Mouse (Mus musculus): ENCODE measurements around the gene Mrfap1. TPM values are rescaled to one million over a fixed set of nuclear protein-coding genes. Genes with fewer than 3 reads are reported as not detected.

Mrfap1 gene
- total RNA-seq, 2 experiments from 2014 or later: 429 to 477 TPM

DNA sequence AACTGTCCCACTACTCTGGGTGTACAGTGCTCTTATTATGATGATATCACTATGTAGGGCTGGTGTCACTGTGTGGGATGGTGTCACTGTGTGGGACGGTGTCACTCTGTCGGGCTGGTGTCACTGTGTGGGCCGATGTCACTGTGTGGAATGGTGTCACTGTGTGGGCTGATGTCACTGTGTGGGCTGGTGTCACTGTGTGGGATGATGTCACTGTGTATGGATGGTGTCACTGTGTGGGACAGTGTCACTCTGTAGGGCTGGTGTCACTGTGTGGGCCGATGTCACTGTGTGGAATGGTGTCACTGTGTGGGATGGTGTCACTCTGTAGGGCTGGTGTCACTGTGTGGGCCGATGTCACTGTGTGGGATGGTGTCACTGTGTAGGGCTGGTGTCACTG, 10.5 kb downstream of the Mrfap1 start:
- no peak for DNase-seq

DNA sequence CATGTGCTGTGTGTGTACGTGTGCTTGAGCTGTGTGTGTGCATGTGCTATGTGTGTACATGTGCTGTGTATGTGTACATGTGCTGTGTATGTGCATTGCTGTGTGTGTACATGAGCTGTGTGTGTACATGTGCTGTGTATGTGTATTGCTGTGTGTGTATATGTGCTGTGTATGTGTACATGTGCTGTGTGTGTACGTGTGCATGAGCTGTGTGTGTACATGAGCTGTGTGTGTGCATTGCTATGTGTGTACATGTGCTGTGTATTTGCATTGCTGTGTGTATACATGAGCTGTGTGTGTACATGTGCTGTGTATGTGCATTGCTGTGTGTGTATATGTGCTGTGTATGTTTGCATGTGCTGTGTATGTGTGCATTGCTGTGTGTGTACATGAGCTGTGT, 17.1 kb downstream of the Mrfap1 start:
- no peak for DNase-seq

DNA sequence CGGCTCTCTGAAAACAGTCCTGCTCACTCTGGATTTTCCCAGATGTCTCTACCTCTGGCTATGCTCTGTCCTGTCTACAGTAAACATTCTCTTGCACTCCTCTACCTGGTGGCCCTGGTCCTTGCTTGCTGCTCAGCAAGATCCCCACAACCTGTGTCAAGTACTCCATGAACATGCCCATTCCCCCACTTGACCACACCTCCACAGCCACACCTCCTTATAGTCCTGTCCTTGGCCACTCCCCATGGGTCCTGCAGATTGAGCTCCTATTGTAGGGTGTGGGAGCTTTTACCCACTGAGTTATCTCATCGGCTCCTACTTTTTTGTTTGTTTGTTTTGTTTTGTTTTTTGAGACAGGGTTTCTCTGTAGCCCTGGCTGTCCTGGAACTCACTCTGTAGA, 17.7 kb downstream of the Mrfap1 start:
- DNase-seq: no peak

DNA sequence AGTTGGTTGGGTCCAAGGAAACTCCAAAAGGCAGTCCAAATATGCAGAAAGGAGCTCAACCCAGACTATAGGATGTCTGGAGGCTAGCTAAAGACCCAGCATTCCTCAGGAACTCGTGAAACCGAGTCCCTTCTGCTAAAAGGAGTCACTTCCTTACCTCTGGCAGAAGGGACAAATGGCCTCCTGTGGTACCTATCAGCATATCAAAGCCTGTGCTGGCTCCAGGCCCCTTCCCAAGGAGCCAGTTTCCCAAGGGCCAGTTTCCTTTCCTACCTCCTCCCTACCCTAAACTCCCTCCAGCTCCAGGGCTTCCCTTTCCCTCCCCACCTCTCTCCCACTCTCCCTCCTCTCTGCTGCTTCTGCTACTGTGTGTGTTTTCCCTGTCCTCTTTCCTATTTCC, 19.4 kb downstream of the Mrfap1 start:
- no peak for DNase-seq

DNA sequence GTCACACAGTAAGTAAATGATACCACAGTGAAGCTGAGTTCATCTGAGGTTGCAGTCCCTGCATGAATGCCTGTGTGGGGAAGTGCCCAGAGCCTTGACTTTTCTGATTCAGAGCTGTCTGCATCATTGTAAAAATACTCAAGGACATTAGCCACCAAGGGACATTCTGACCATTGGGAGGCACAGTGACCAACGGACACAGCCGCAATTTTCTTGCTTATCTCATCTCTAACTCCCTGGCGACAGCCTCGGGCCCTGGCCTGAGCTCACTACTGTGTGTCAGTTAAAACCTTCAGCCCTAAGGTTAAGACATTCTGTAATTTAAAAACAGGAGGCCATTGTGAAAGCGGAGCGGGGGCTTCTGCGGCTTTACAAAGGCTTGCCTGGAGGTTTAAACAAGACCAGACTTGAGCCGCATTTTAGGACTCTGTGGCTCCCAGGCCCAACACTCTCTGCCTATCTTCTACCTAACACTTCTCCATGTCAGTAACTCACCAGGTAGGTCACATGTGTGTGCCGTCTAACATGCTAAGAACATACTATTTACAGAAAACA, 20.5 kb downstream of the Mrfap1 start:
- peak; percentile 73 for DNase-seq

DNA sequence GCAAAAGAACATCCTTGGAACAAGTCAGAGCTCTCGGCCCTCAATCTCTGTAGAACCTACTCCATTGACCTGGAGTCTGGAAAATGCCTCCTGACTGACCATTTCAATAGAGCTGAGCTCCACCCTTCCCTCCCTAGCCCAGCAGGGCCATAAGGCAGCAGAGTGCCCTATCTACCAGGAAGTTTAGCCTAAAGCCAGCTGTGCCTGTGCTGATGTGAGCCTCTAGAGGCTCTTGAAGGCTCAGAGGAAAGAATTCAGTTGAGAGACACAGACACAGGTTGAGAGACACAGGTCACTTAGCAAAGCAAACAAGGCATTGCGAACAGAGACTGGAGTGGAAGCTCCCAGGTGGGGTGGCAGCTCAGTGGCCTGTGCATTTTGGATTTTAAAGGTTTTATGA, 21.3 kb downstream of the Mrfap1 start:
- DNase-seq: no peak

DNA sequence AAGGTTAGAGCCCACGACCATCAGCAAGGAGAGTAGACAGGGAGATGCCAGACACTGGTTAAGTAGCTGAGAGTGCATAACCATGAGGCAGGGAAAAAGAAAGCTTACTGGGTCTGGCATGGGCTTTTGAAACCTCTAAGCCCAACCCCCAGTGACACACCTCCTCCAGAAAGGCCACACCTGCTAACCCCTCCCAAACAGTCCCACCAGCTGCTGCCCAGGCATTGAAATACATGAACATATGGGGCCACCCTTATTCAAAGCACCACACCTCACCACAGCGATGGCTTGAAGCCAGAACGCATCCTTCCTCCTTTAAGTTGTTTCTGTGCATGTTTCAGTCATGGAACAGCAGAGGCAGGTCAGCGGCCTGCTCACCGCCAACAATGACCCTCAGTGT, 24.0 kb downstream of the Mrfap1 start:
- no peak for DNase-seq

DNA sequence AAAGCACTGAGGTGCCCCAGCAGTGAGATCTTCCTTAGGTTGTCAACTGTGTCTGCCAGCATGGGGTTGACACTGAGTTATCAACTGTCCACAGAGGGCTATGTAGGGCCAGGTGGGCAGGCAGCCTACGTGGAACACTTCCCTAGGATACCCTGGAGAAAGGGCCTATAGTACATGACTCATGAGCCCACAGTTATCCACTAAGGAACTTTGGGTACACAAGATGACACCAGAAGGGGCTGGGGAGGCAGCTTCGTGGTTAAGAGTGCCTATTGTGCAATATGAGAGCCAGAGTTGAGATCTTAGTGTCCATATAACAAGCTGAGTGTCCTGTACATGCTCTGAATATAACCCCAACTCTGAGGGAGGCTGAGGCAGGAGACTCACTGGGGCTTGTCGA, 27.0 kb downstream of the Mrfap1 start:
- no peak for DNase-seq

DNA sequence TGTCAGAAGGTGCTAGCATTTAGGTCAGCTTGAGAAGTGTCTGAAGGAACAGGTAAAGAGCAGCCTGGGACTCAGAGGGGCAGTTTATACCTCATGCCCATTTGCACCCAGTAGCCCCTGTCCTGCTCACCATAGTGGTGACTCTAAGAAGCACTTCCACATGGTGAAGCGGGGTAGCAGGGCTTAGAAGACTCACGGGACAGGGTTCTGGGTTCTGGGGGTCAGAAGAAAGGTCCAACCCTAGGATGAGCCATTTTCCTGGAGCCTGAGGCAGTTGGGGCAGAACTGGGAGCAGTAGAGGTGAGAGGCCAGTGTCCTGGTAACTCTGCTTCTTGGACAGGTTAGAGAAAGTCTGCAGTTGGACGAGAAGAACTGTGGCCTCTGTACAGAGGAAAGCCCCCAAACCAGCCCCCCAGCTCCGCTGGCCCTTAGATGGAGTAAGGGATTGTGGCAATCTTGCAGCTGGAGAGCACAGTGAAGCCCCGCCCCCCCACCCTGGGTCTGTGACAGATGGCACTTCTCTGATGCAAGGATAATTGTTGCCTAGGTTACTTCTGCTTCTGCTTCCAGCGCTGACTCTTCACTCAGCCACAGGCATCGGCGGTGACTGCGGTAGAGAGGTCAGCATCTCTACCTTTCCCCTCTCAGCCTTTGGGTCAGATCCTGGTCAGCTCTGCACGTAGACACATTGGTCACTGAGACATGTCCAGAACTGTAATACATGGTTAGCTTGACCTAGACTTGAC, 29.4 kb downstream of the Mrfap1 start:
- no peak for DNase-seq

DNA sequence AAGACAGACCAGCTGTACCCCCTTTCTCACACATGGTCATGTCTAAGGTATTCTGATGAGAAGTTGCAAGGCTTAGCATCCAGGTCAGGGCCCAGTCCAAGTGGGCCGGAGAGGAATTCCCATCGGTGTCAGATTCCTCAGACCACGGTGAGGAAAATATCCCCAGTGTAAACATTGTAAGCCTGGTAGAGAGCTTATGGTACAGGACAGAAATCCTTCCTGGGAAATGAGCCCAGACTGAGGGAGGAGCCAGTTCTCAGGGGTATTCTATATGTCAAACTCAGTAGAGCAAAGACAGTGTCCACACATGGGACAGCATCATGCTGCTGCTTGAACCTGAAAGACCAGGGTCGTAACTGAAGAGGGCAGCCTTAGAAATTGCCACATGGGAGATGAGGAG, 36.7 kb downstream of the Mrfap1 start:
- DNase-seq: no peak

DNA sequence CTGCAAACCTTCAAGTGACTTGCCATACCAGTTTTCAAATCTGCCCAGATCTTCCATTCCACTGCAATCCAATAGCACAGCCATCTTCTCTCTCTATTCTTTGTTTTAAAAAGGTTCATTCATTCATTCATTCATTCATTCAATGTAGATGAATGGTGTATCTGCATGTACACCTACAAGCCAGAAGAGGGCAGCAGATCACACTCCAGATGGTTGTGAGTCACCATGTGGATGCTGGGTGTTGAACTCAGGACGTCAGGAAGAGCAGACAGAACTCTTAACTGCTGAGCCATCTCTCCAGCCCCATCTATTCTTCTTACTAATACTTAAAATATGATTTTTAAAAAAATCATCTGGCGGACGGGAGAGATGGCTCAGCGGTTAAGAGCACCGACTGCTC, 39.5 kb downstream of the Mrfap1 start:
- DNase-seq: no peak

DNA sequence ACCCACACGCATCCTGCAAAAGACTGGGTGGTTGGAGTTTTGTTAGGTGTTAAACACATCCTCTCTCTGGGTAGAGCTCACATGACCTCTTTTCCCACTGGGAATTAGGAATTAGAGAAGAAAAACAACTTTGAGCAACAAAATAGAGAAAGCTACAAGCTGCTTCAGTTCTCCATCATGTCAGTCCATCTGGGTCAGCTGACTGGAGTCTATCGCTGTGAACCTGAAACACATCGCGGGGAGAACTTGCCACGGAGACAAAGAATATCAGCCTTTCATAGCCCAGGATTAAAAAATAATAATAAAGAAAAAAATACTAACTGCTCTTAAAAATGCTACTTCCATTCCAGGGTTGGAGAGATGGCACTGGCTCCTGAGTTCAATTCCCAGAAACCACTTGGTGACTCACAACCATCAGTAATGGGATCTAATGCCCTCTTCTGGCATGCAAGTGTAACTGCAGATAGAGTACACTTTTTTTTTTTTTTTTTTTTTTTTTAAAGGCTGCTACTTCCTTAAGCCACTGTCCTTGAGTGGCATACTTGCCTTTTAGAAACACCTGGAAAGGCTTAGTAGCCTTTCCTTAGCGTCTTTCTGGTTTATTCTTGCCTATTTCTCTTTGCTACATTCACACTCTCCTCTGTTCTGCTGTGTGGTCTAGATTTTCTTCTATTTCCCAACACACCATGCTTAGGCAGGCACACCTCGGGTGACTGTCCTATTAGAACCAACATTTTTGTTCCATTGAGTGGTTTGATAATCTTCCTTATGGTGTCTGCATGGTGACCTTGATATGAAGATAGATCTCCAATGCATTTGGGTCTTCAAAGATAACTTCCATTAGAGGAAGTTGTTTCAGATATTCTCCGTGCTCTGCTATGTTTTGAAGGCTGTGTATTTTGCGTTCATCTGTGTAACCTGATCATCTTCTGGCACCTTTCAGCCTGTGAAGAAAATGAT, 46.2 kb downstream of the Mrfap1 start:
- no peak for DNase-seq

DNA sequence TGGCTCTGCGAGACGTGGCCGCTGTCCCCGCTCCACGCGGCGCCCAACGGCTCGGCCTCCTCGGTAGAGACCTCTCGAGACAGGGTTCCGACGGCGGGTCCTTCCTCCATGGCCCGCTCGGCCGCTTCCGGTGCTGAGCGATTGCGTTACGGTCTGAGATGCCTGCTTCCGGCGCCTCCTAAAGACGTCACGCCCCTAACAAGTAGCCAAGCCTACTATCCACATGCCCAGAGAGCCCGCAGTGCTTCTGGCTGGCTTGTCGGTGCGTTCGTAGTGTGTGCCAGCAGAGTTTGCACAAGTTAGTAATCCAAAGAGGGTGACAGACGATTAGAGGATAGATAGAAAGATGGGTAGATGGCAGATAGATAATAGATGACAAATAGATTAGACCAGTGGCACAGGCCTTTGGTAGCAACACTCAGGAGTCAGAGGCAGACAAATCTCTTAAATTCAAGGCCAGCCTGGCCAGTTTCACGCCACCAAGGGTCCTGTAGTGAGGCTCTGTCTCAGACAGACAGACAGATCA, 48.0 kb downstream of the Mrfap1 start, which contains the start of gene Bloc1s4:
TSS of gene Bloc1s4 (minus strand) at position 115 of the 526 bp plus-strand sequence.
- DNase-seq: peak; percentile 95

DNA sequence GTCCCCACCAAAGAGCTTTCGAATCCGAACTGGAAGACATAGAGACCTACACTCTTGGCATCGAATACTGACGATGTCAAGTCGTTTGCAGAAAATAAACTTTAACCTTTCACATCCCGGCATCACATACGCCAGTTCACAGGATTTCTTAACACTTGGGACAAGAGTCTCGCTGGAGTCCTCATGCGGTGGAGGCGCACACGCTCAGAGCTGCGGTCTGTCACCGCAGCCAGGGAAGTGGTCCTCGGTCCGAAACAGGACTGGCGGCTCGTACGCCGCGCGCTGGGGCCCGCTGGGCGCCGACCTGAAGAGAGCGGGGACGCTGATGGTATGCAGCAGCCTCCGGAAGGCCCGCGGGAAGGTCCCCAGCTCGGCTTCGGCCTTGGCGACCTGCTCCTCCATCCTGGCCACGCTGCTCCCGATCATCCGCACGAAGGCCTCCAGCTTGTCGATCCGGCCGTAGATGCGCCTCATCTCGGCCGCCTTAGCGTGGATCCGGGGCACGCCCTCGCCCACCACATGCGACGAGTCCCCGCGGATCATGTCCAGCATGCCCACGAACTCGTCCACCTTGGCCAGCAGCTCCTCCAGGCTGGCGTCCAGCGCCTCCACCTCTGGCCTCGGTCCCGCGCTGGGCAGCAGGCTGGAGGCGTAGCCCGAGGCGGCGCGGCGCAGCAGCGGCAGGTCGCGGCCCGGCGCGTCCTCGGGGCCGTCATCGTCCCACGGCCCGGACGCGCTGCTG, 48.6 kb downstream of the Mrfap1 start:
- DNase-seq: no peak

DNA sequence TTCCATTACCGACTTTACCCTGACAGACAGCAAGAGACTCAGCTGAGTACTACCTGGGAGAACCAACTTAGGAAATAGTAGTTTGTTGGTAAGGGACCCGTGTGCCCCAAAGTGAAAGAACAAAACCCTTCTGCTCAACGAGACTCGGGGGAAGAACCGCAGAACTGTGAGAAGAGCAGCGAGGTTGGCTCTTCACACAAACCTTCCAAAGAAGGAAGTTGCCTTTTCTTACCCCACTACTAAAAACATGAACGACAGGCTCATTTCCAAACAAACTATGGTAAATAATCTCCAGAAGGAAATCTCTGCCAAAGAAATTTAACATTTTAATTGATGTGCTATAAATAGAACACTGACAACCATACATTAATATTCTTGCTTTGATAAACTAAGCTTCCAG, 49.5 kb downstream of the Mrfap1 start:
- no peak for DNase-seq

Other genes with a start within 250 kb of the Mrfap1 start
- 10 to 100 TPM; 32.3 to 32.4 TPM for gene Tbc1d14, start 203.5 kb downstream of the Mrfap1 start, total RNA-seq (2021)
- gene D5Ertd579e, start 100.7 kb downstream of the Mrfap1 start, total RNA-seq (2021): 10 to 100 TPM; 49.6 to 64.1 TPM
- gene Bloc1s4, start 48.1 kb downstream of the Mrfap1 start, total RNA-seq (2021): 10 to 100 TPM; 22.6 to 27.2 TPM
- 10 to 100 TPM; 37.5 TPM for gene Man2b2, start 33.9 kb upstream of the Mrfap1 start, total RNA-seq (2021)
- 10 to 100 TPM in 1 of 2 experiments, 1 to 10 TPM in 1; 7.0 to 10.2 TPM for gene Ppp2r2c, start 71.7 kb upstream of the Mrfap1 start, total RNA-seq (2021)
- 10 to 100 TPM; 19.0 to 19.6 TPM for gene Wfs1, start 192.4 kb upstream of the Mrfap1 start, total RNA-seq (2021)

All from adrenal gland, postnatal 10 days (tissue).